Mouse (Mus musculus) cerebellum, adult 9-11 months (tissue): ENCODE results near the gene Ap2b1.
"Not testable (repeated sequence)": the region's sequence is repeated elsewhere in the genome, so short reads cannot be mapped to it uniquely, and the experiment has no call there.

Experiments
- DNase-seq: peaks from one replicate; pipeline ENCODE4 v3.0.0; 2022

Ap2b1 gene

DNA sequence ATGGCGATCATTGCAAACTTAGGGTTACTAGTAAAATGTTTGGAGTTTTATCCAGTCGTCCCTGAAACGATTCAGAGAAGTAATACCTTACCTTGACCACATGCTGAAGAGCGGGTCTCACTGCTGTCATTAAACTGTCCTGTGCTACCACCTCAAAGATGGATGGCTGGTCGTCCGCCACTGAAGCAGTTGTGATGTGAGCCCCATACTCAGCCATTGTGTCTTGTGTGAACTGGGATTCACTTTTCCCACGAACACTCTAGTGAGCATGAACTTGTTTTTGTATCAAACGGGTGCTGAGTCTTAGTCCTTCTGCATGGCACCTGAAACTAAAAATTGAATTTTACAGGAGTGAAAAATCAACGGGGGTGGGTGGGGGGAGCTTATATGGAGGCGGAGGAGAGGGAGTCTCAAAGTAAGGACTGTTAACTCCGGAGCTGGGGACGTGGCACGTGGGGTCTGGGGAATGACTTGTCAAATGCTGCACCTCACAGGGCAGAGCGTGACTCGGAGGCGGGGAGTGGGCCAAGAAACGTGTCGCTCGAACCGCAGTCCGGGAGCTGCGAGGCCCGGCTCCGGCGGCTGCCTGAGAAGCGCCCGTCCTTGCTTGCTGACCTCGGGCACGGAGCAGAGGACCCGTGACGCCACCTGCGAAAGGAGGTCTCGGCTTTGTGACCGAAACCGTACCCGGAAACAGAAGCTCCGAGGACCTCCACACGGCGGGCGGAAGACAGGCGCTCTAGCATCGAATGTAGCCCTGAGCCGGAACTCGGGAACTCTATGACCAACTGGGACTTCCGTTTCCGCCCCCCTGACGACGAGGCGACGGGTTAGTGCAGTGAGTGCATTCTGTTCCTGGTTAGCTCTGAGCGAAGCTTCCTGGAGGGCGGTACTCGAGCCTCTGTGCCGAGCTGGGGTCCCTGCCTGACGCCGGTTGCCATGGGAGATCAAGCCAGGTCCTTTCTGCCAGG lies at the start of gene Ap2b1:
Gene Ap2b1 (plus strand): TSS at position 800 of the 971 bp plus-strand sequence.
- peak; percentile 96 for DNase-seq

DNA sequence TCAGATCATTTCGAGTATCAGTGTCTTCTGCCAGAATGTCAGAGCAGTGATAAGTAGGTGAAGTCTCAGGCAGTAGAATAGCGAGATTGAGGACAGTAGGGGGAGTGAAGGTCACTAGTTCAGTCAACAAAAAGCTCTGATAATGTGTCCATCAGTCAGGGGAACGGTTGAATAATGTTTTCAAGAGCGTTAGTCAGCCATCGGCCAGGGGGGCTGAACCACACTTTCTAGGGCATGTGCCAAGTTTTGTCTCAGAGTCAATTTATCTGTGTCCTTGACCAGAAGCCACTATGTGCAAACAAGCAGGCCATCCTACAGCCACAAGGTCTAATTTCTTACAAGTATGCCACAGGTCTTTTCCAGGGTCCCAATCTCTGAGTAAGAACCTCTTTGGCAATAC lies 41.6 kb upstream of the Ap2b1 start:
- not testable (repeated sequence) for DNase-seq

GRCm38 (mm10) chr11:83262673-83263072 lies 36.2 kb upstream of the Ap2b1 start:
- DNase-seq, result no peak

- no peak for DNase-seq
Observed at GRCm38 (mm10) chr11:83263146-83263545, 35.7 kb upstream of the Ap2b1 start.

DNA sequence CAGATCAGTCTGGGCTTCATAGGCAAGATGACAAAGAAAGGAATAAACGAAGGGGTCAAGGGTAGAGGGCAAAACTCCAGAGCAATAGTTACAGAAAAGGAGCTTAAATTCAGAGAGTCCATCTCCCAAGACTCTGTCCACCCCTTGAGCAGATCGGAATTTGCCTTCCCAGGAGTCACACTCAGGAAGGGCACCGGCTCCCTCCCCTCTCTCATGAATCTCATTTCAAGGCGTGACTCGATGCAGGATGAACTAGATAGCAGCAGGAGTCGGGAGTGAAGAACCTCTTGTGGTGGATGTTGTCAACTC lies 28.0 kb upstream of the Ap2b1 start:
- DNase-seq, result no peak

- peak; percentile 89 for DNase-seq
Observed at GRCm38 (mm10) chr11:83271151-83271950, 27.5 kb upstream of the Ap2b1 start.

- no peak for DNase-seq
Observed at GRCm38 (mm10) chr11:83271951-83272843, 26.6 kb upstream of the Ap2b1 start.

DNA sequence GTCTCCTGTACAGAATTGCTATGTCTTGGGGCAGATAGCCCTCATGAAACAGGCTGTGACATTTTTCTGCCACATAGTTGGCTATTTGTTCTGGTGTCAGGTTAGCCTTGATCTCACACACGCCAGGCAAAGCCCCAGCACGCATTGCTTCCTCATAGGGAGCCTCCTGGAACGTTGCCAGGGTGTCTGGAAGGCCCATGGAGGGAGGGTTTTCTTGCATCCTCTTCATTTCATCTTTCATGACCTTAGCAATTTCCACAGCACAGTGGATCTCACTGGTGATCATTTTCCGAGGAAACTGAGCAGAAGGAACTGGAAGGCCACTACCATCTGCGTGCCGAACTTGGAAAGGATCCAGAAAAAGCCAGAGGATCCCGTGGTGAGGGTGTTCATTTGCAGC lies 22.6 kb upstream of the Ap2b1 start:
- DNase-seq, result no peak

DNA sequence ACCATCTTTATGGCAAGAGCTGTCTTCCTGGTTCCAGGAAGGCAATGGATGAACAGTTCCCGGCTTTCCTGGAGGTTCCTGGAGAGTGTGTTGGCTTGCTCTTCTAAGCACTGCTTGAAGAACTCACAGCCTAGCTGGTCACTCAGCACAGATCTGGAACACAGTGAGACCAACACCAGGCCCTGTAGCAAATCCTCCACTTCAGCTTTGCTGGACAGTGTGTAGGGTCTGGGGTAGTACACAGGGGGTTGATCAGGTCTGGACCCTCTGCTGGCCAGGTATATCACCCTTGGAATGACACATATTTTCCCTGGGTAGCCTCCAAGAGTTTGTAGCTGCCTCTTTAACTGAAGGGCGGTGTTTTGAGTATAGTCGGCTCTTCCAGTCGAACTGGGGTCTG lies 19.8 kb upstream of the Ap2b1 start:
- no peak for DNase-seq

- no peak for DNase-seq
Observed at GRCm38 (mm10) chr11:83279691-83280090, 19.1 kb upstream of the Ap2b1 start.

DNA sequence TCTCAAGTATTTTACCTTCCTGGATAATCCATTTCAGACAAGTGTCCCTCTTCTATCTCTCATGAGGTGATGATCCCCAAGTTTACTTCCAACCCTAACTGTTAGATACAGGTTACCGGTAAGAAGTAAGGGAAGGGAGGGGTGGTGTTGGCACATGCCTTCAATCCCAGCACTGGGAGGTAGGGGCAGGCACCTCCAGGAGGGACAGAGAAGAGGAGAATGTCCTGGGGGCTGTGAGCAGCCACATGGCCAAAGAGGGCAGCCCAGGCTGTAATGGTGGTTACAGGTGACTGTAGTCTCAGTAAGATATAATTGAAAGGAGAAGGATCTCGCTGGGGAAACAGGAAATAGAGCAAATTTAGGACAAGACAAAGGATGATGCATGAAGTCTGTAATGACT lies 16.7 kb upstream of the Ap2b1 start:
- DNase-seq, result no peak

GRCm38 (mm10) chr11:83285627-83286026 lies 13.2 kb upstream of the Ap2b1 start:
- DNase-seq, result no peak

- no peak for DNase-seq
Observed at GRCm38 (mm10) chr11:83286566-83286965, 12.3 kb upstream of the Ap2b1 start, which contains the start of gene Slfn14. TSS of gene Slfn14 (minus strand) at chr11:83286726.

GRCm38 (mm10) chr11:83289036-83289435 lies 9.8 kb upstream of the Ap2b1 start:
- DNase-seq, result no peak

DNA sequence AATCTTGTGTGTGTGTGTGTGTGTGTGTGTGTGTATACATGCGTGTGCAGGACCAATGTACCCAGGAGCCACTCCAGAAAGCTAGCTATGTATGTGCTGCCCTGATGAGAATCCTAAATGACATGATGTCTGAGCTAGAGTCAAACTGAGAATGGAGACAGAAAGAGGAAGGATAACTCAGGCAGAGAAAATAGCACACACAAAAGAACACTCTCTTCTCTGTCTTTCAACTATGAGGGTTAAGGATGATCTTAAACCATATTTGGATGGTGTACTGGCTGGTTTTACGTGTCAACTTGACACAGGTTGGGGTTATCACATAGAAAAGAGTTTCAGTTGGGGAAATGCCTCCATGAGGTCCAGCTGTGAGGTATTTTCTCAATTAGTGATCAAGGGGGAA lies 9.2 kb upstream of the Ap2b1 start:
- no peak for DNase-seq

DNA sequence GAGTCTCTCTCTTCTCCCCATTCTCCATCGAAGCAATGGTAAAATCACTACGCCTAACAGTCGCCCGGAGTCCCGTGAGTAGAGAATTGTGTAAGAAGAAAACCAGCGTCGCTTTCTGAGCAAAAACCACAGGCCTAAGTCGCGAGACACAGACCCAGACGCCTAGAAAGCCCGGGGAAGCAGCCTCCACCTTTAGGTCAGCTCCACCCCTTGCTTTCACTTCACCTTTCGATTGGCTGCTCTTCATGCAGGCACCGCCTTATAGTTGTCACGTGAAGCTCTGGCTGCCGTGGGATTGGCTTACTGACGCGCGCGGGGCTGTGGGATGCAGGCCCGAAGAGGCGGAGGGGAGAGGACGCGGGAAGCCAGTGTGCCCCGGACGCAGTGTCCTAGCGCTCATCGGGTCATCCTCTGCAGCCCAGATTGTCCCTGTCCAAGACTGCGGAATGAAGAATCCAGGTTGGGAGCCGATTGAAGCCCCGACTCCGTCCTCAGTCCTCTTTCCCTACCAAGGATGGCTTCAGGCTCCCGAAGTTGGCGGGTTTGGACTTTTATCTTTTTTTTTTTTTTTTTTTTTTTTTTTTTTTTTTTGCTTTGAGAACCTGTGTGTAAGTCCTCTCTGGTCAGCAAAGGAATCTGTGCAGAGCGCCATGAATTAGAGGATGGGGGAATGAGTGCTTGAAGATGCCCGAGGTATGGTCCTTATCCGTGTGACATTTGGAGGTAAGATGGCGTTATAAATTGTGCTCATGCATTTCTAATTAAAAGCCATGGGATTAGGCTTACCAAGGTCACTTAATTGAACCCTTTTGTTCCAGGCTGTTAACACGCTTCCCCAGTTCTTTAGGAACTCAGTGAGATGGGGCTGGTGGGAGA lies 7.2 kb upstream of the Ap2b1 start:
- DNase-seq, result peak; percentile 97

DNA sequence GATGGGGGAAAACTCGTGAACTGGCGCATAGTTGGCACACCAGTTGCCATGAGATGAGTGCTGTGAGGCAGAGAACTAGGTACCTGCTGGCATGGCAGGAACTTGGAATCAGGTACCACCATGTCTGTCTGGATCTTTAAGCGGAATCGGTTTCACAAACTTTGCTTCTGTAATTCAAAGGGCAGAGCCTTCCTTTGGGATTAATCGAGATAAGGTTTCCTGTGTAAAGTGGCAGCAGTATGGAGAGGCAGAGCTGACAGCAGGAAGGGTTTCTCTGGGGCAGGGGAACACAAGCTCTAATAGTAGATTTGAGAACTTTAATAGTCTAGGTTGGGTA lies 6.6 kb upstream of the Ap2b1 start:
- no peak for DNase-seq

DNA sequence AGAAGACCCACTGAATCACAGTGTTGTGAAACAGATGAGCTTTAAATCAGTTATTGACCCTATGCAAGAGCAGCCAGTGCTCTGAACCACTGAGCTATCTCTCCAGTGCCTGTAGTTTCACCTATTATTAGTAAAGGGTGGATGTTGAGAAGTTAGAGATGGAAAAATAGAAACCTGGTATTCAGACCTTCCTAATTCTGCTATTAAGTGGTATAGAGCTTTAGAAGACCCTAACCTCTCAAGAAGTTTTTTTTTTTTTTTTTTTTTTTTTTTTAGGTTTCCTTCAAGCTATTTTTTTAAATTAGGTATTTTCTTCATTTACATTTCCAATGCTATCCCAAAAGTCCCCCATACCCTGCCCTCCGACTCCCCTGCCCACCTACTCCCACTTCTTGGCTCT lies 5.6 kb upstream of the Ap2b1 start:
- DNase-seq, result no peak

DNA sequence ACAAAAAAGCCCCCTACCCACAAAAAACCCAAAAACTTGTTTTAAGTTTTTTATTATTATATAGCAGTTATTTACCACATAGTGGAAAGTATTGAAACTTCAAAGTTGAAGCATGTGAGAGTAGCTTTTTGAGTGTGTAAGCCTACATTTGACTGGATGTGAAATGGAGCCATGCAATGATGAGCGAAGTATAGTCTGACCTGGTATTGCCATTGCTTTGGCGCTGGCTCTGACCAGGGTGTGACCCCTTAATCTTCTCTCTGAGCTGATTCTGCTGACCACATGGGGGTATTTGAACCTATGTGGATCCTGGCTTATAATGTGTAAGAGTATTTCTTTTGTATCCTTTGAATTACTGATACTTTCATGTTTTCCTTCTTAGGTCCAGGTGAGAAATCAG lies 4.7 kb upstream of the Ap2b1 start:
- no peak for DNase-seq

- DNase-seq, result no peak
Observed at GRCm38 (mm10) chr11:83297816-83298215, 1.0 kb upstream of the Ap2b1 start.

- peak; percentile 48 for DNase-seq
Observed at GRCm38 (mm10) chr11:83299724-83300123, 900 bp downstream of the Ap2b1 start.

- peak; percentile 38 for DNase-seq
Observed at GRCm38 (mm10) chr11:83301431-83301831, 2.6 kb downstream of the Ap2b1 start.
